Mouse (Mus musculus): ENCODE measurements at regions not wholly inside any gene's neighbourhood (a gene's known extent, or its start where the extent isn't known, plus 50 kb on each side); places are given as distances from the start of the nearest gene placed in this dataset.

DNA sequence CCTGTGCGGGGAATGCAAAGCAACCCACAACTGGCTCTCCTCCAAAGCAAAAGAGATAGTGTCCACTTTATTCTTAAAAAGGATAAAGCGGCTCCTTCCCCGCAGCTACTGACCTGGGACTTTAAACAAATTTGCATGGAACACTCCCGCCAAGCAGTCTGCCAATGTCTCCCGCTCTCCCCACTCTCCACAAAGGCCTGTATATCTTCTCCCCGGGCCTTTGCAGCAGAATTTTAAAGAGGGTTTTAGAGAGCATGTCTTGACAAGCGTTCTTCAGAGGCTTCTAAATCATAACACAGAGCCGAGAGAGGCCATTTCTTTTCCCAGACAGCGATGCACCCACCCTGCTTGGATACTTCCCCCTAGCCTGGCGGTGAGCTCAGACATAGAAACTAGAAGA is 297.6 kb upstream of the Rpl38 start:
- no peak for DNase-seq (ENCODE audit: low spot score in 2 of 2)
- intact Hi-C loops (cut with DNase I), result no loop called here

DNA sequence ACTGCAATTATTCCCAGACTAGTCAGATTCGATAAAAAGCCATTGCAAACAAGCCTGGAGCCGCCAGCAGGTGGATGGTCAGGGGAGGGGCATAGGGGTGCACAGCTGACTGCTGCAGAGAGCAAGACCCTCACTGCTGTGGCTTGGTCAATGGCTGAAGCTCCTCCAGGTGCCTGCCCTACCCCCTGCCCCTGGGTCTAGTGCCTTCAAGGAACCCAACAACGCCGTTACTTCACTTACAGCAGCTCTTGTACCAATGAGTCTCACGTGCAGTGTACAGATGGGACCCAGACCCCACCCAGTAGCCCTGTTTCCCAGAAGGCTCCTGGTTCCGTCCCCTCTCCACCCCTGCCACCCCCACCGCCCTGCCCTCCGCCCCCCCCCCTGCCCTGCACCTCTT is 300.5 kb upstream of the Rpl38 start:
- no peak for DNase-seq (ENCODE audit: low spot score in 2 of 2)
- intact Hi-C loops (cut with DNase I), result no loop called here

DNA sequence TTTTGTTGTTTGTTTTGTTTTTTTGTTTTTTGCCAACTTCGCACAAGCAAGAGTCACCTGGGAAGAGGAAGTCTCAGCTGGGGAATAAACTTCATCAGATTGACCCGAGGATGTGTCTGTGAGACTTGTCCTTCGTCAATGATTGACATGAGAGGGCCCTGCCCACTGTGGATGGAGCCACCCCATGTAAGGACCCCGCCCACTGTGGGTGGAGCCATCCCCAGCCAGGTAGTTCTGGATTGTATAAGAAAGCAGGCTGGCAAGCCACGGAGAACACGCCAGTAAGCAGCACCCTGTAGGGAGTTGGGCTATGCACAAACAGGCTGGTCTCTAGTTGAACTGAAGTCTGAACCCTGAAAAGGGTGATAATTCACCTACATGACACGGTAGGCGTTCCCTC is 294.1 kb upstream of the Sdk2 start:
- DNase-seq (ENCODE audit: low spot score in 2 of 2), result no peak
- intact Hi-C loops (cut with DNase I), result no loop called here

DNA sequence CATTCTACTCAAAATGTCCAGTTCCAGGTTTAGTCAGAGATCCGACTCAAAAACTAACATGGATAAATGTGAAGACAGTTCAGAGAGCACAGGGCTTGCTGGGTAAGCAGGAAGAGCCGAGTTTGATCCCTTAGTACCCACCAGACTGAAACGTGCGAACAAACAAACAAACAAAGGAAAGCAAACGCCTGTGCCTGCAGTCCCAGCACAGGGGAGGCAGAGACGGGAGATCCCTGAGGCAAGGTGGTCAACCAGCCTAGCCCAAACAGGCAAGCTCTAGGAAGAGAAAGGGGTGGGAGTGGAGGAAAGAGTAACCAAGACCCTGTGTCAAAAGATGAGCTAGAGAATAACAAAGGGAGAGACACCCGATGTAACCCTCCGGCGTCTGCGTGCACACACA is 293.5 kb upstream of the Sdk2 start:
- intact Hi-C loops (cut with DNase I), result no loop called here
- no peak for DNase-seq (ENCODE audit: low spot score in 2 of 2)

DNA sequence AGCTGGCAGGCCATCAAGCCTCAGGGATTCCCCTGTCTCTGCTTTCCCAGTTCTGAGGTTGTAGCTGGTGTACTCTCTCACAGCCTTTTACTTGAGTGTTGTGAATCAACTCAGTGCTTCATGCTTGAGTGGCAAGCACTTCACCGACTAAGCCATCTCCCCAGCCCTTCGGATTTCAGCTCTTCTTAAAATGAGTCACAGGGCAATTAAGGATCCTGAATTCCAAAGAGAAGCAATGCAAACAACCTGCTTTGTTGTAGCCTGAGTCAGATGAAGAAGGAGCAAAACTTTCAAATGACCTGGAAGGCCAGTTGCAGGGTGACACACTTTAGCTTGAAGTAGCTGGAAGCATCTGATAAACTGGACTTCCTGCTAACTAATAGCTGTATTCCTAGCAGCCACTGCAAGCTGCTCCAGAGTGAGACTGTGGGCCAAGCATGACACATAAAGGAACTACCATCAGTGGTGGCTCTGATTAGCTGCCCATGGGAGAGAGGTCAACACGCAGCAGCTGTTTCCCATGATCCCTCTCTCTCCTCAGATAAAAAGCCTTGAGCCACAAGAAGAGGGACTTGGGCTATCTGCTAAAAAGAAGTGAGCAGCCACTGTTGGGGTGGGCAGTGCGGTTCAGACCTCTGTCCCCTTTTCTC is 285.4 kb upstream of the Sdk2 start:
- intact Hi-C loops (cut with DNase I), result no loop called here
- no peak for DNase-seq (ENCODE audit: low spot score in 2 of 2)

DNA sequence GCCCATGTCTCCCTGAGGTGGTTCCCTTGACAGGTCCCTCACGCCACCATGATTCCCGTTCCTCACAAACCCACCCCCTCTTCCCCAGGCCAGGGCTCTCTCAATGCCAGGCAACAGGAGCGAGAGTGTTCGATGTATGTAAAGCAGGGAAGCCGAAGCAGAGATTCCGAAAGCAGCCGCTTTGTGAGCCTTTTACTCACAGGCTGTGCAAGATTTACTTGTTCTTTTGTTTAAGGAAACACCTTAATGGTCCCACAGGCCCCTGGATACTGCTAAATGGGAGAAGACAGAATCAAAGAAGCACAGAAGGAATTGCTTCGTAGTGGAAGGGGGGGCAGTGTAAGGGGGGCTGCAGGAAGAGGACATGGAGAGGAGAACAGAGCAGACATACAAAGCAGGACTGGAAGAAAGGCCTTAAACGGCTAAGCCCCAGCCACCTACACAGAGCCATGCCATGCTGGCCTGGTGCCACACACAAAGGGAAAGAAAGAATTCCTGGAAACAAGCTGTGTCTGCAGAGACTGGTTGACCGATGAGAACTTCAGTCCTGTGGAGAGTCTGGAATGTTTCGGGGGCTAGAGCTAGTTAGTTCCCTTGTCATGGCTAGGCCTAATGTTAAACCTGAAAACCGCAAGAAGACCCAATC is 270.1 kb upstream of the Sdk2 start:
- DNase-seq (ENCODE audit: low spot score in 2 of 2), result no peak
- intact Hi-C loops (cut with DNase I), result no loop called here

DNA sequence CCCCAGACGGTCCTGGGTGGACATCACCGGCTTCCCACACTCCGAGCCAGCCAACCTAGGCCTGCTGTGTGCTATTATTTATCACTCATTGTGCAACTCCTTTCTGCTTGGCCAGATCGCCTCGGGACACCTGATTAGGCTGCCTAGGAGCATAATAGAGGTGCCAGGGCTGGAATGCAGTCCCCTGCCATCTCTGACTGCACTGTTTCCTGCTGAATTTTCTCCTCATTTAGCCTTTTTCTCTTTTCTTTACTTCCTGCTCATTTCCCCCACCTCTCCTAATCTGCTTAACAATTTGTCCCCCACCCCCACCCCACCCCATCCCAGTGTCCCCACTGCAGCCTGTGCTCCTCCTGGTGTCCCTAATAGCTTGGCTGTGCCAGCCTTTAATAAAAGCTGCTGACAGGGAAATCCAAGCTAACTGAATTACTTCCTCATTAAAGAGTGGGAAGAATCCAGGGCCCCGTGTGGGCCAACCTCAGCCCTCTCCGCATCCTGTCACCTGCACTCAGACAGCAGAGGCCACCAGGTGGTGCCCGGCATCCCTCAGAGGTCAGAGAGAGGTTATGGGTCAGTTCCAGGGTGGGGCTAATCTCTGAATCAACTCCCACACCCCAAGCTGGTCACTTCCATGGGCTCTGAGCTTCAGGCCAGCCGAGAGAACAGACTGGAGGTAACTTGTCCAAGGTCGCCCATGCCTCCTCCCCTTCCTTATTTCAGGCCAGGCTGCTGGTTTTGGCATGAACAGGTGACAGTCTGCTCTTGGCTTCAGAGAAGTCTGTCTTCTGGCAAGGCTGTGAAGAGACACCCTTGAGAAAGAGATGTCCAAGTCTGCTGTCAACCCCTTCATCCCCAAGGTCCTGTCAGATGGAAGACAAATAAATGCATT is 269.3 kb upstream of the Sdk2 start:
- intact Hi-C loops (cut with DNase I), result no loop called here
- DNase-seq (ENCODE audit: low spot score in 2 of 2), result no peak

DNA sequence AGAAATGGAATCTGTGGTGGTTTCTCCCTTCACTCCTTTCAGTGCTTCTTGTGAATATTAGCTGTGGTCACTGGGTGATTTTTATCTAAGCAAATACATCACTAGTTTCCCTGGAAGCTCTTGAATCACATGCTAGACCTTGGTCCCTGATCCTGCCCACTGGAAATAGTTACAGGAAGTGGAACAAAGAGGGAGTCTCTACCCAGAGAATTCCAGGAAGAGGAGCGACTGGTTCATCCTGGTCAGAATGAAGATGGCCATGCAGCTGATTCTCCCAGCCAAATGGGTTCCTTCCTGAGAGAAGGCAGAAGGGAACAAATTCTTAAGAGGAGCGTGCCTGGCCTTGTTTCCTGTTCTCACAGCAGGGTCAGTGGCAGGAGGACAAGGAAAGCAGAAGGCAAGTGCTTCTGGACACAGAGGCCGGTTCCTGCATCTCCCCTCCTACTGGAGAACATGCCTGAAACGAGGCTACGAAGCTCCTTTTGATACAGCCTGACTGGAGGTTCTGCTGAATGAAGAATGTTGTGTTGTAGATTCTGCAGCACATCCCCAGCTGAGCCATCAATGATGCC is 264.8 kb upstream of the Sdk2 start:
- intact Hi-C loops (cut with DNase I), result no loop called here
- no peak for DNase-seq (ENCODE audit: low spot score in 2 of 2)

DNA sequence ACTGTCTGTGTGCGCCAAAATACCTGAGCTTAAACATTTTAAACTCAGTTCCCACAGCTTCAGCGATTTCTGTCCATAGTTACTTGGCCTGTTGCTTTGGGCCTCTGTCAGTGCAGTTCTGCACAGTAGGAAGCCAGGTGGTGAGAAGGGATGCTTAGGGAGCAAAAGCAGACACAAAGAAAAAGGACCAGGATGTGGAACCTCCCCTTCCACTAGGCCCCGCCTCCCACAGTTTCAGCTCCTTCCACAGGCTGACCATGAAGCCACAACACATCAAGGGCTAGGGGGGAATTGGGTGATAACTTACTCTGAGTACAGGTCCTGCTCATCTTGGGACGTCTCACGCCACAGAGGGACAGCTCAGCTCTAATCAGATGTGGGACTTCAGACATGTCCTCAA is 263.5 kb upstream of the Sdk2 start:
- DNase-seq (ENCODE audit: low spot score in 2 of 2), result no peak
- intact Hi-C loops (cut with DNase I), result no loop called here

DNA sequence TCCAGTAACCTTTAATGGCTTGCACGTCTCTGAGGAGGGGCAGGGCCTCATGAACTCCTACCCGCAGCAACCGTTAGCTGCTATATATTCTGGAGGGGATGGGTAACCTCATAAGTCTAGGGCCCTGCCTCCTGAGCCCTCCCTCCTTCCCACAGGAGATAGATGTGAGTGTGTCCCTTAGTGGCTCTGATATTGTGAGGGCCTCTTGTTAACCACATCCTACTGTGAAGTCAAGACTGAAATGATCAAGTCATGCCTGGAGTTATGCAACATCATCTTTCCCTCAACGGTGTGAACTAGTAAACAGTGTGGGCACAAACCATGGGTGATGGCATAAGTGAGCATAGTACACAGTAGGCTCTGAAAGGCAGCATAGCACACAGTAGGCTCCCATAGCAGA is 255.8 kb upstream of the Sdk2 start:
- no peak for DNase-seq (ENCODE audit: low spot score in 2 of 2)
- intact Hi-C loops (cut with DNase I), result no loop called here

DNA sequence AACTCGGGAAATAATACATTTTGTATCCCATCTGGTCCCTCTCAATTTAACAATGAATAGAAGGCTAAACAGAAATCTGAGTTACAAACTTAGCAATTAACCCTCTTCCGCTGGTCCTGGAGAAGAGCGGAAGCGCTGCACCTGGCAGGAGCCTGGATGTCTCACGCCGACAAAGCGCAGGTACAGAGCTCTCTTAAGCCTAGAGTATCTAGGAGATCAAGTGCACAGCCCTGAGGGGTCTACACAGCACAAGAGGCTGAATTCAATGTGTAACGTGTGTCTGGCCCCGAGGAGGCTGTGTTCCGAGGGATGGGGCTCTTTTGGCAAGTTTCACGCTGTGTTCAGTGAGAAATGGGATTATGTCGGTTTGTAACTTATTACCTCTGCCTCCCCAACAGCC is 255.1 kb upstream of the Sdk2 start:
- intact Hi-C loops (cut with DNase I), result no loop called here
- no peak for DNase-seq (ENCODE audit: low spot score in 2 of 2)

DNA sequence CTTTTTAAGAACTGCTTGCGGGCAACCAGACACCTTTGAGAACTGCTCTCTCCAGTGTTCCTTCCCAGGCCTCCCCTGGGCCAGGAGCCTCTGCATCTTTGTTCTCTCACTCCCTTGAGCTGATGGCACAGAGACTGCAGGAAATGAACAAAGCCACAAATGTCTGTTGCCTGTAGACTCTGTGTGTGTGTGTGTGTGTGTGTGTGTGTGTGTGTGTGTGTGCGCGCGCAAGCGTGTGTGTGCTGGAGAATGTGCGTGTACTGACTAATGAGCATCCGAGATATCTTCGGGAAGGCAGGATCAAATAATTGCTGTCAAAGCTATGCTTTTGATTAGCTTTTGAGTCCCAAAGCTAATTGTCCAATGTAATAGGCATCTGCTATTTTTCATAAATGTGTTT is 254.7 kb upstream of the Sdk2 start:
- intact Hi-C loops (cut with DNase I), result no loop called here
- no peak for DNase-seq (ENCODE audit: low spot score in 2 of 2)

DNA sequence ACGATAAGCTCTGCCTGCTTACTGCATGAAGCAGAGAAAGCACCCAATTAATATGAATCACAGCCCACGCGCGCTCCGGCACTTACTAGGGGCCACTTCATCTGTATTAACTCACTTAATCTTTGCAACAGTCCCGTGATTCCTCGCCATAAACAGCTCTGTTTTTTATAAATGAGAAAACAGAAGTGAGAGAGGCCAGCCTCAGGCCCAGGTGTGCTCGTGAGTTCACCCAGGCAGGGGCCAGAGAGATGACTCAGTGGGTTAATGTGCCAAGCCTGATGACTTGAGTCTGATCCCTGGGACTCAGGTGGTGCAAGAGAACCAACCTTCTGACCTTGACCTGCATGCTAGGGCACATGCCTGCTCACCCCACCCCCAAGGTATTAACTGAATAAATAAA is 248.4 kb upstream of the Sdk2 start:
- intact Hi-C loops (cut with DNase I), result no loop called here
- no peak for DNase-seq (ENCODE audit: low spot score in 2 of 2)

DNA sequence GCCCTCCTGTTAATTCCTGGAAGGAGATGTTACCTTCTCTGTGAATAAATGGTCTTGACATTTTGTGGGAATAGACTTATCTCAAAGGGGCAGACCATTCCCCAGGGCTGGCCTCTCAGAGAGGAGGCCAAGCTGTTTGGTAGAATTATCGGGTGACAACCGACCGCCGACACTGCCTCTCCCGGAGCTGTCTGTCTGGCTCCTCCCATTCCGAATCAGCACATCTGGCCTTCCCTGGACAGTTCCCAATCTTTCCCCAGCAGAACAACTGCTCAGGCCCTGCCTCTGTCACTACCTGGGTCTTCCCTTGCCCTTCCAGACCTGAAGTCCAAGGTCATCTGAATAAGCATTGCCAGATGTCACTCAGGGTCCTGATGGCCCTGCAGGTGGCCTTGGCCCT is 246.8 kb upstream of the Sdk2 start:
- no peak for DNase-seq (ENCODE audit: low spot score in 2 of 2)
- intact Hi-C loops (cut with DNase I), result no loop called here

DNA sequence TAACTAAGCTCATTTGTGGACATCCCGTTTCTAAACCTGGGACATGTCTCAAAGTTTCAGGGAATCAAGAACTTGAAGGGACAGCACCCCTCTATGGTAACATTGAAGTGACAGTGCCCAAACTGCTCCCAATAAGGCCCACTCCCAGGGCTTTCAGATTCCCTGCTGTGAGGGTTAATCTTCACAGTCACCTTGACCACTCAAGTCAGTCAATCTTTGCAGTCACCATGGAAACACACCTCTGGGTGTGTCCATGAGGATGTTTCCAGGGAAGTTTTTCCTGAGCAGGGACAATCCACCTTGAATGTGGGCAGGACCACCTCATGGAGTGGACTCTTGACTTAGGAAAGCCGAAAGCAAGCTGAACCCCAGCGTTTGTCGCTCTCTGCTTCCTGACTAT is 244.8 kb upstream of the Sdk2 start:
- no peak for DNase-seq (ENCODE audit: low spot score in 2 of 2)
- intact Hi-C loops (cut with DNase I), result no loop called here

DNA sequence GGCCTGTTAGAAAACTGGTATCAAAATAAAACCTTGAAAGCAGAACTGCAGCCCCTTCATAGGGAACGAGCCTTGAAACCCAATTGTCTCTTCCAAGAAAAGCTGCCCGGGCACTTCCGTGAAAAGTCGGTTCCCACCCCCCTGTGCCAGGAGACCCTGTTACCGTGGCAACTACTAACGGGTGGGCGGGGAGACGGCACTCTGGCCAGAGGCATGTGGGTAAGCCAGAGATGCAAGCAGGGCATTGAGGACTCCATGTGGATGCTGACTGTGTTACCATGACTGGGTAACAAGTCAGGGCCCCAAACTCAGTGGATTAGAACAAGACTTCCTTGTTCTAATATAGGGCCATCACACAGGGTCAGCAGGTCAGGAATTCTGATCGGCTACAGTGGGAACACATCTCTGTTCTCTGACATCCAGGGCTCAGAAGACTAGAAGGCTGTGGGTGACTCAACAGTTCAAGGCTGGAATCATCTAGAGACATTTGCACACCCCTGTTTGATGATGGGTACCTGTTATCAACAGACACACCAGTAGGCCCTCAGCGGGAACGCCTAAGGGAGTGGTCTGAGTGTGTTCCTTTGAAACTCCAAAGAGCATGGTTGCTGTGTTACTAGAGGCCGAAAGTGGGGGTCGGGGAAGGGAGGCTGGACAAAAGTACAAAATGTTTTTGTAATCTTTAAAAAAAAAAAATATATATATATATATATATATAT is 236.9 kb upstream of the Sdk2 start:
- intact Hi-C loops (cut with DNase I), result no loop called here
- DNase-seq (ENCODE audit: low spot score in 2 of 2), result peak in 1 of 2 experiments; percentile 47

DNA sequence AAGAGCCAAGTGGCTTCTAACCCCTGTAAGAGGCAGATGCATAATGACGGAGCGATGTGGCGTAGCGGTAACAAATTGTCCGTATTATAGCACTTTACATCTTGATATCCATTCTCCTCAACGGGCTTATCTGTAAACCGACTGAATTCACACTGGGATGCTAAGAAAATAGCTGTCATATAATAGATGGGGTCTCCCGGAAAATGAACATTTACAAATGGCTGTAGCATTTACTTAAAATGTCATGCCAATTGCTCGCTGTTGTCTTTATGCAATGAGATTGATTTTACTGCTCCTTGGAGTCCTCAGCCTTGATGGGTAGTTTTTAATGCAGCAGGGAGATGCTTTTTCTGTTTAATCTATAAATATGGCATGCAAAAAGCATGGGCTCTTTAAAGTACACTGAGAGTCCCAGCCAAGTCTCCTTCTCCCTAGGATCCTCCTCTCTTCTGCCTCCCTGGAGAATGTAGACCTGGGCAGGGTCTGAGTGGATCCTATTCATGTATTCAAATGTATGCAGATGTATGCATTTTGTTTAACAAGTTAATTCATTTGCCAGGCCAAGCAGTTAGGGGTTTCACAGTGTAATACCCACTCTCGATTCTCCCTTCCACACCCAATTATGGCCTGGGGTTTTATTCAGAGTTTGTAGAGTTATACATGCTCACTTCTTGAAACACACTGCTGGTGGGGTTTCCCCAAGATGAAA is 233.9 kb upstream of the Sdk2 start:
- DNase-seq (ENCODE audit: low spot score in 2 of 2), result no peak

DNA sequence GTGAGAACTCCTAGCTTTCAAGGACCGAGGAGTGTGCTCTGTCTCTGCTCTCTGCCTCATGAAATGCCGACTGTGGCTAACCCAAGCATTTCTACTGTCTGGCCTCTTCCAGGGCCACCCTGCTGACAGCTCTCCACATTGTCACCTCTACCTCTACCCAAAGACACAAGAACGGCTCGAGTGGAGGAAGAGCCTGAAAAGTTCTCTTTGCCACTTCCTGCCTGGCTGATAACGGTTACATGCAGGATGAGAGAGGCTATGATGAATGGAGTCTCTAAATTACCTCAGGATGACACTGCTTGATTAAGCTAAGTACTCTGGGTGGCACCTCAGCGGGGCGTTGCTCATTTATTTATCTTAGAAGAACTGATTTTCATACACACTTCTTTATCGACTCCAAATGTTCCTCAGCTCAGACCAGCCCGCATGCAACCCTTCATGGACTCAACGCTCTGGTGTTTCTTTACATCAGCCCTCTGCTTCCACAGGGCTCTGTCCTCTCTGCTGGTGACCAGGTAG is 230.0 kb upstream of the Sdk2 start:
- DNase-seq (ENCODE audit: low spot score in 2 of 2), result no peak
- intact Hi-C loops (cut with DNase I), result loop anchor here (10.0 kb wide), 1 partner anchor 338 kb away; no protein-coding TSS in a partner anchor

More for the DNA sequence above, 233.9 kb upstream of the Sdk2 start:
- intact Hi-C loops (cut with DNase I), result no loop called here
